Mouse (Mus musculus) CH12.LX (cell line): ENCODE data around the gene Fgfr2. TPM values are rescaled to one million over a fixed set of nuclear protein-coding genes. Genes with fewer than 3 reads are reported as not detected.

Source experiments
- DNase-seq: peaks from one replicate; pipeline ENCODE4 v3.0.0-alpha.2; 2013; ENCODE audit errors: extremely low read depth
- H3K27ac ChIP-seq: 2 replicates; pipeline ENCODE4 v1.5.1; 2012; ENCODE audit warnings: low read depth, mild to moderate bottlenecking, control low read depth, moderate library complexity; ENCODE audit not compliant: insufficient read depth
- H3K27me3 ChIP-seq: replicated peaks from 2 replicates; pipeline ENCODE3; 2012; ENCODE audit warnings: inconsistent platforms
- H3K36me3 ChIP-seq, 2 experiments: replicated peaks in 1 of 2; 2 replicates each; pipeline versions ENCODE3 to v1.6.1; 2012; ENCODE audit warnings: inconsistent platforms in 1 of 2, low read length in 1 of 2, mild to moderate bottlenecking in 1 of 2, mixed read lengths in 1 of 2, moderate library complexity in 1 of 2; ENCODE audit not compliant: control insufficient read depth in 1 of 2, insufficient read depth in 1 of 2
- H3K4me1 ChIP-seq, 2 experiments: 2 replicates each; pipeline ENCODE4 v1.6.1; 2012; ENCODE audit warnings: inconsistent platforms in 1 of 2, moderate library complexity in 1 of 2; ENCODE audit not compliant: insufficient read depth in 2 of 2, control insufficient read depth in 1 of 2
- H3K4me2 ChIP-seq: 2 replicates; pipeline ENCODE4 v1.6.1; 2012; ENCODE audit warnings: low read depth, mild to moderate bottlenecking, control low read depth; ENCODE audit not compliant: poor library complexity, insufficient read depth, severe bottlenecking
- H3K4me3 ChIP-seq, 3 experiments: fragments of 150-350 bp in 1 of 3; sonication (generic) in 1 of 3; replicated peaks in 1 of 3; 2 replicates each; pipeline versions ENCODE3 to v1.5.1; 2011 to 2012; ENCODE audit warnings: low read depth in 2 of 3, low read length in 2 of 3, mild to moderate bottlenecking in 2 of 3, moderate library complexity in 2 of 3, control low read depth in 1 of 3, improper control_type of control experiment in 1 of 3, inconsistent platforms in 1 of 3, mixed read lengths in 1 of 3; ENCODE audit not compliant: poor library complexity in 1 of 3
- H3K79me2 ChIP-seq: replicated peaks from 2 replicates; pipeline ENCODE4 v1.6.1; 2012; ENCODE audit warnings: mild to moderate bottlenecking, moderate library complexity; ENCODE audit not compliant: control insufficient read depth, poor library complexity, insufficient read depth, severe bottlenecking; ENCODE audit errors: extremely low read depth
- H3K9ac ChIP-seq: 2 replicates; pipeline ENCODE4 v1.6.1; 2012; ENCODE audit warnings: low read depth, mild to moderate bottlenecking, control low read depth, moderate library complexity; ENCODE audit not compliant: insufficient read depth
- H3K9me3 ChIP-seq: replicated peaks from 2 replicates; pipeline ENCODE3; 2012; ENCODE audit warnings: low read length, inconsistent platforms, mixed read lengths
- BHLHE40 ChIP-seq: IDR thresholded peaks from 2 replicates; pipeline ENCODE4 v1.6.1; 2011; ENCODE audit warnings: mild to moderate bottlenecking, low read depth, low read length, improper control_type of control experiment
- E2F4 ChIP-seq: IDR thresholded peaks from 2 replicates; pipeline ENCODE4 v1.6.1; 2011; ENCODE audit warnings: low read depth, low read length, improper control_type of control experiment; ENCODE audit not compliant: insufficient replicate concordance
- ELF1 ChIP-seq: IDR thresholded peaks from 2 replicates; pipeline ENCODE4 v1.6.1; 2014; ENCODE audit warnings: low read depth, mild to moderate bottlenecking, inconsistent platforms, low read length, improper control_type of control experiment
- GABPA ChIP-seq: IDR thresholded peaks from 2 replicates; pipeline ENCODE4 v1.6.1; 2012; ENCODE audit warnings: low read depth, low read length, improper control_type of control experiment, inconsistent platforms; ENCODE audit not compliant: insufficient replicate concordance
- MAZ ChIP-seq: IDR thresholded peaks from 2 replicates; pipeline ENCODE4 v1.6.1; 2012; ENCODE audit warnings: low read depth, mild to moderate bottlenecking, inconsistent platforms, low read length, improper control_type of control experiment, moderate library complexity
- MEF2A ChIP-seq: IDR thresholded peaks from 2 replicates; pipeline ENCODE4 v1.6.1; 2014; ENCODE audit warnings: low read depth, mild to moderate bottlenecking, inconsistent platforms, low read length, improper control_type of control experiment, borderline replicate concordance
- MYC ChIP-seq: IDR thresholded peaks from 2 replicates; pipeline ENCODE4 v1.6.1; 2011; ENCODE audit warnings: low read depth, mild to moderate bottlenecking, improper control_type of control experiment, low read length
- NRF1 ChIP-seq: IDR thresholded peaks from 2 replicates; pipeline ENCODE4 v1.6.1; 2014; ENCODE audit warnings: low read depth, mild to moderate bottlenecking, inconsistent platforms, low read length, improper control_type of control experiment, moderate library complexity
- PAX5 ChIP-seq: IDR thresholded peaks from 2 replicates; pipeline ENCODE4 v1.6.1; 2012; ENCODE audit warnings: low read length, inconsistent platforms, mixed read lengths
- RAD21 ChIP-seq: IDR thresholded peaks from 2 replicates; pipeline ENCODE4 v1.6.1; 2011; ENCODE audit warnings: low read depth, mild to moderate bottlenecking, low read length, improper control_type of control experiment, moderate library complexity
- SIN3A ChIP-seq: IDR thresholded peaks from 2 replicates; pipeline ENCODE4 v1.6.1; 2012; ENCODE audit warnings: low read length, improper control_type of control experiment, inconsistent platforms
- SMC3 ChIP-seq: IDR thresholded peaks from 2 replicates; pipeline ENCODE4 v1.6.1; 2011; ENCODE audit warnings: low read depth, low read length, improper control_type of control experiment
- UBTF ChIP-seq: IDR thresholded peaks from 2 replicates; pipeline ENCODE4 v1.6.1; 2012; ENCODE audit warnings: low read depth, mild to moderate bottlenecking, inconsistent platforms, low read length, improper control_type of control experiment, moderate library complexity
- USF2 ChIP-seq: conservative IDR thresholded peaks from 2 replicates; pipeline ENCODE4 v1.6.1; 2011; ENCODE audit warnings: low read depth, low read length, improper control_type of control experiment
- ZMIZ1 ChIP-seq: IDR thresholded peaks from 2 replicates; pipeline ENCODE4 v1.6.1; 2012; ENCODE audit warnings: low read depth, mild to moderate bottlenecking, inconsistent platforms, low read length, improper control_type of control experiment
- dilution Hi-C: fragments of 300-500 bp; cut with MboI; formaldehyde crosslinking; loops from 2 replicates; pipeline ENCODE4 v1.14.3; 2020; ENCODE audit warnings: low sequenced_read_pairs; ENCODE audit not compliant: extremely low pct_unique_long_range_greater_than_20kb, extremely low pct_ligation_motif_present
- in situ Hi-C: fragments of 300-500 bp; cut with MboI; formaldehyde crosslinking; loops from 3 replicates; pipeline ENCODE4 v1.14.3; 2019; ENCODE audit warnings: low sequenced_read_pairs, low pct_ligation_motif_present, low pct_unique_long_range_greater_than_20kb, mixed read lengths
- polyA plus RNA-seq: library from polyadenylated mRNA; unstranded; fragments of >175 nt; gene quantifications from 2 replicates; pipeline ENCODE4 v1.2.1, GENCODE M21; 2012; ENCODE audit warnings: low read depth; ENCODE audit not compliant: insufficient read length
- total RNA-seq, 2 experiments: library from RNA; depleted of rRNA; stranded (reverse); fragments of 300-350 nt in 1 of 2; fragments of >200 nt in 1 of 2; gene quantifications; 2 replicates each; pipeline ENCODE4 v1.2.3; 2012 to 2014

Fgfr2 gene
- total and polyA plus RNA-seq, 3 experiments = not detected

DNA sequence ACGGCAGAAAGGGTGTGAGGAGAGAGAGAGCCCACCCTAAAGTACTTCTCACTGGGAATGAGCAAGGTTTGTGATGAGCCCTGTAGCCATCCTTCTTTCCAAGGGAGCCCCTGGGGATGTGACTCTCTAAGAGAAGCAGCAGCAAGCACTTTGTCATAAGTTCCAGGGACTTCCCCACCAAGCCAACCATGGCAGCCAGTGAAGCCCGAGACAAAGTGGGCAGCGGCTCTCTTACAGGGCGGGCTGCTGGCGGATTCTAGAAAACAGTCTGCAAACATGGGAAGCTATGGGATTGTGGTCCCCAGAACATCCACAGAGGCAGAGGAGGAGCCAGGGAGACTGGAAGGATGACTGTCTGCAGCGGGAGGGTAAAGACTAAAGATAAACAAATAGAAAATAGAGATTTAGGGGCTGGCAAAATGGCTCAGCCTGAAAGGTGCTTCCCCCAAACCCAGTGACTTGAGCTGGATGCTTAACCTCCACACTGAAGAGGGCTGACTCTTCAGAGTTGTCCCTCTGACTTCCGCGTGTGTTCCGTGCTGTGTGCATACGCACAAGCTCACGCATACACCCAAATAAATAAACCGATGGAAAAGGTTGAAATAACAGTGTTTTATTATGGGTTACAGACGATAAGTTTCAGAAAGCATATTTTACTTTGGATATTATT, 2427.3 kb downstream of the Fgfr2 start (continued):
- TF ChIP-seq PAX5 = no peak
- 0 out of 2 replicates have a peak, but pooled peaks have one; percentile 64 for TF ChIP-seq SIN3A
- no peak for TF ChIP-seq NRF1
- TF ChIP-seq MEF2A = peak; percentile 22; the same call in 1 of the 2 replicates
- TF ChIP-seq MYC = 0 out of 2 replicates have a peak, but pooled peaks have one; percentile 39
- TF ChIP-seq UBTF = peak; percentile 74

DNA sequence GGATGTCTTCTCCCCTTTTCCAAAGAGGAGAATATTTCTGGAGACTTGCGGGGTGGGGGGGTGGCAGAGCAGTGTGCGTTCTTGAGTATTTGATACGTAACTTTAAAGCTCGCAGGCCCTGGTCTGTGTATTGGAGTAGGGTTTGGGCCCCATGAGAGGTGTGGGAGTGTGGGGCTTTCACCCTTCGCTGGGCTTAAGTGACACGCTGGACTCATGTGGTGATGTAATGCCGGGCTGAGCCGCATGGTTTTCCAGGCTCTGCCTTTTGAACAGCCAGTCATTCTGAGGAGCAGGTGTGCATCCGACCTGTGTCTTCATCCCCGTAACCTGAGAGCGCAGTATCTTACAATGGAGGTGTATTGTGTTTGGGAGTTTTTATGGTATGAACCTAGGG, 2429.4 kb downstream of the Fgfr2 start:
- Histone ChIP-seq H3K36me3 (no peaks in the 10 kb centered on the region), H3K9me3 (no peaks in the 10 kb centered on the region), H3K4me3 (no peak overlapping the region), H3K79me2 (no peaks in the 10 kb centered on the region), H3K27me3 (peaks cover 9% of the 10 kb centered on the region), H3K9ac (no peak overlapping the region), H3K4me1 (peaks cover 8 to 42% of the 10 kb centered on the region in 2 experiments; a peak in 3 of 4 replicates), H3K27ac (no peak overlapping the region), H3K4me2 (no peak overlapping the region)
- no peak for DNase-seq
- in situ Hi-C loops (no loop called here), dilution Hi-C loops (no loop called here)
- TF ChIP-seq USF2 = no peak
- TF ChIP-seq ELF1 = no peak
- TF ChIP-seq SIN3A = no peak
- no peak for TF ChIP-seq MYC
- no peak for TF ChIP-seq MAZ
- no peak for TF ChIP-seq GABPA
- no peak for TF ChIP-seq BHLHE40
- TF ChIP-seq SMC3 = no peak
- no peak for TF ChIP-seq RAD21

DNA sequence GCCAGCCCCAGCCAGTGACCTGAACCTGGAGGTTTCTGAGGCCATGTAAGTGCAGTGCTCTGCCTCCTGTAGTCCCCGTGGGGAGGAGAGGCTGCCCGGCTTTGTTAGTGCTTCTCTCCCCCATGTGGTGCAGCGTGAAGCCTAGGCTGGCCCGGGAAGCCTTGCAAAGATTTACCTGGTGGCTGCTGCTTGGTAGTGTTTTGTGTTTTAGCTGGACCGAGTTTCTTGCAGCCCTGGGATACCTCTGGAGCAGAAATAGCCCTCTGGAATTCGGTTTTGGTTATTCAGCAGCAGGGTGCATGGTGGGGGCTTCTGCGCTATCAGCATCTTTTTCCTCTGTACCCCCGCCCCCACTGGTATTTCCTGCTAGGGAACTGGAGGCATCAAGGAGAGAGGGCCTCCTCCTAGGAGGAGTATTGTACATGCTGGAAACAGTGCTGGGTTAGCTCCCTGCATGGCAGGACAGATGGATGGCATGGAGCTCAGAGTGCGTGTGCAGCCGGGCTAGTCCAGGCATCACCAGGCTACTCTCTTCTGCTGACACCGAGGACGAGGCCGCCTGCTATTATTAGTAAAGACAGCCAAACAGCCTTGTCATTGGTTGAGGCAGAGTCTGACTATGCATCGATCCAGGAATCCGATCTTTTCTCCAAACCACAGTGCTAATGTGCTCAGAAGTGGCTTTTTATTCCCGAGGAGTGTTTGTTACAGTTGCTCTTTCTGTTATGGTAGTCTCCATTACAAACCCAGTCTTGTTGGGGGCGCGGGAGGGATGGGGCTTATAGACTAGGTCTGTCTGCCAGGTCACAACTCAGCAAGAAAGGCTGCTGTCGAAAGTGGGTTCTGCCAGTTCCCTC, 2430.0 kb downstream of the Fgfr2 start:
- Histone ChIP-seq H3K36me3 (no peaks in the 10 kb centered on the region), H3K27ac (no peak overlapping the region), H3K4me2 (no peak overlapping the region), H3K9ac (no peak overlapping the region), H3K79me2 (no peaks in the 10 kb centered on the region), H3K9me3 (no peaks in the 10 kb centered on the region), H3K27me3 (peaks cover 9% of the 10 kb centered on the region), H3K4me3 (no peak overlapping the region), H3K4me1 (peaks cover 8 to 36% of the 10 kb centered on the region in 2 experiments; a peak in 3 of 4 replicates)
- no peak for TF ChIP-seq E2F4
- TF ChIP-seq ZMIZ1 = no peak
- no peak for DNase-seq
- in situ Hi-C loops (no loop called here), dilution Hi-C loops (no loop called here)
